Mouse (Mus musculus): ENCODE results near the gene Kcnq1. TPM values are rescaled to one million over a fixed set of nuclear protein-coding genes. Genes with fewer than 3 reads are reported as not detected.
A peak's percentile ranks its signal among the peaks of the same experiment; 100 is the strongest.

The Kcnq1 gene
- total RNA-seq, 2 experiments from 2014 or later: 0.89 to 1.3 TPM

GRCm38 (mm10) chr7:143305808-143306207, 199.6 kb downstream of the Kcnq1 start:
- DNase-seq (ENCODE audit: extremely low spot score in 1 of 2, low spot score in 1 of 2): no peak

- no peak for DNase-seq (ENCODE audit: extremely low spot score in 1 of 2, low spot score in 1 of 2)
Observed at GRCm38 (mm10) chr7:143308001-143308400, 201.8 kb downstream of the Kcnq1 start.

- DNase-seq (ENCODE audit: extremely low spot score in 1 of 2, low spot score in 1 of 2): no peak
Observed at GRCm38 (mm10) chr7:143310311-143310710, 204.1 kb downstream of the Kcnq1 start.

GRCm38 (mm10) chr7:143310847-143311246, 204.7 kb downstream of the Kcnq1 start:
- no peak for DNase-seq (ENCODE audit: extremely low spot score in 1 of 2, low spot score in 1 of 2)

- DNase-seq (ENCODE audit: extremely low spot score in 1 of 2, low spot score in 1 of 2): no peak
Observed at GRCm38 (mm10) chr7:143311471-143311870, 205.3 kb downstream of the Kcnq1 start.

GRCm38 (mm10) chr7:143313572-143314319, 207.6 kb downstream of the Kcnq1 start:
- DNase-seq (ENCODE audit: extremely low spot score in 1 of 2, low spot score in 1 of 2): no peak

- DNase-seq (ENCODE audit: extremely low spot score in 1 of 2, low spot score in 1 of 2): no peak
Observed at GRCm38 (mm10) chr7:143318512-143318911, 212.3 kb downstream of the Kcnq1 start.

GRCm38 (mm10) chr7:143320367-143320766, 214.2 kb downstream of the Kcnq1 start:
- no peak for DNase-seq (ENCODE audit: extremely low spot score in 1 of 2, low spot score in 1 of 2)

GRCm38 (mm10) chr7:143325051-143325450, 218.9 kb downstream of the Kcnq1 start:
- no peak for DNase-seq (ENCODE audit: extremely low spot score in 1 of 2, low spot score in 1 of 2)

GRCm38 (mm10) chr7:143328185-143328915, 222.2 kb downstream of the Kcnq1 start:
- DNase-seq (ENCODE audit: extremely low spot score in 1 of 2, low spot score in 1 of 2): no peak

GRCm38 (mm10) chr7:143329110-143329810, 223.1 kb downstream of the Kcnq1 start:
- peak in 1 of 2 experiments; percentile 11 for DNase-seq (ENCODE audit: extremely low spot score in 1 of 2, low spot score in 1 of 2)

- no peak for DNase-seq (ENCODE audit: extremely low spot score in 1 of 2, low spot score in 1 of 2)
Observed at GRCm38 (mm10) chr7:143333040-143333439, 226.9 kb downstream of the Kcnq1 start.

GRCm38 (mm10) chr7:143333604-143334003, 227.4 kb downstream of the Kcnq1 start:
- no peak for DNase-seq (ENCODE audit: extremely low spot score in 1 of 2, low spot score in 1 of 2)

GRCm38 (mm10) chr7:143338690-143339089, 232.5 kb downstream of the Kcnq1 start:
- DNase-seq (ENCODE audit: extremely low spot score in 1 of 2, low spot score in 1 of 2): no peak

GRCm38 (mm10) chr7:143340601-143341281, 234.6 kb downstream of the Kcnq1 start:
- DNase-seq (ENCODE audit: extremely low spot score in 1 of 2, low spot score in 1 of 2): no peak

- DNase-seq (ENCODE audit: extremely low spot score in 1 of 2, low spot score in 1 of 2): no peak
Observed at GRCm38 (mm10) chr7:143341301-143341980, 235.3 kb downstream of the Kcnq1 start.

- DNase-seq (ENCODE audit: extremely low spot score in 1 of 2, low spot score in 1 of 2): no peak
Observed at GRCm38 (mm10) chr7:143343781-143344306, 237.7 kb downstream of the Kcnq1 start.

GRCm38 (mm10) chr7:143349287-143349686, 243.1 kb downstream of the Kcnq1 start:
- no peak for DNase-seq (ENCODE audit: extremely low spot score in 1 of 2, low spot score in 1 of 2)

GRCm38 (mm10) chr7:143349848-143350247, 243.7 kb downstream of the Kcnq1 start:
- no peak for DNase-seq (ENCODE audit: extremely low spot score in 1 of 2, low spot score in 1 of 2)

GRCm38 (mm10) chr7:143355831-143356230, 249.7 kb downstream of the Kcnq1 start:
- no peak for DNase-seq (ENCODE audit: extremely low spot score in 1 of 2, low spot score in 1 of 2)

All from layer of hippocampus, postnatal 25 days (tissue).